Mouse (Mus musculus): ENCODE measurements around the gene Rsg1. TPM values are rescaled to one million over a fixed set of nuclear protein-coding genes. Genes with fewer than 3 reads are reported as not detected.

Gene Rsg1
- polyA plus RNA-seq, 1 experiment from 2014 or later = 6.8 TPM

GRCm38 (mm10) chr4:141267250-141267649 lies 53.5 kb downstream of the Rsg1 start:
- ATAC-seq (replicated peaks; ENCODE audit: insufficient number of reproducible peaks, low FRiP score, low TSS enrichment, low read depth) (no peak), DNase-seq (ENCODE audit: low spot score) (no peak)
- Histone ChIP-seq H3K4me3 (ENCODE audit: low read depth, low read length) (no peak overlapping the region), H3K4me1 (ENCODE audit: control insufficient read depth, insufficient read depth, low read length) (0 out of 2 replicates have a peak, but pooled peaks cover 3% of the 10 kb centered on the region), H3K36me3 (replicated peaks; ENCODE audit: control insufficient read depth, insufficient read depth, low read depth, low read length) (no peaks in the 10 kb centered on the region), H3K9me3 (replicated peaks; ENCODE audit: control insufficient read depth, low read length) (no peaks in the 10 kb centered on the region; the same call in 1 of the 2 replicates), H3K4me2 (ENCODE audit: low read depth, low read length) (no peak overlapping the region), H3K9ac (replicated peaks; ENCODE audit: low read length) (no peak overlapping the region), H3K27ac (replicated peaks; ENCODE audit: low read depth, low read length) (no peak overlapping the region), H3K27me3 (ENCODE audit: control insufficient read depth, insufficient read depth, low read length) (no peaks in the 10 kb centered on the region; the same call in 1 of the 2 replicates)
- WGBS = 82% methylated on average over 3 of the region's 3 CpGs

GRCm38 (mm10) chr4:141267837-141268236 lies 54.1 kb downstream of the Rsg1 start:
- no peak overlapping the region for H3K4me3 ChIP-seq (ENCODE audit: low read depth, low read length)
- peak; percentile 74 for DNase-seq (ENCODE audit: low spot score)
- peaks cover 3% of the 10 kb centered on the region; the same call in 1 of the 2 replicates for H3K4me1 ChIP-seq (ENCODE audit: control insufficient read depth, insufficient read depth, low read length)
- ATAC-seq (replicated peaks; ENCODE audit: insufficient number of reproducible peaks, low FRiP score, low TSS enrichment, low read depth) = no peak
- 43% methylated on average over 9 of the region's 9 CpGs for WGBS
- no peaks in the 10 kb centered on the region; the same call in 1 of the 2 replicates for H3K9me3 ChIP-seq (replicated peaks; ENCODE audit: control insufficient read depth, low read length)
- H3K36me3 ChIP-seq (replicated peaks; ENCODE audit: control insufficient read depth, insufficient read depth, low read depth, low read length) = no peaks in the 10 kb centered on the region
- no peak overlapping the region for H3K4me2 ChIP-seq (ENCODE audit: low read depth, low read length)
- no peak overlapping the region for H3K9ac ChIP-seq (replicated peaks; ENCODE audit: low read length)
- H3K27me3 ChIP-seq (ENCODE audit: control insufficient read depth, insufficient read depth, low read length) = no peaks in the 10 kb centered on the region; the same call in 1 of the 2 replicates
- no peak overlapping the region for H3K27ac ChIP-seq (replicated peaks; ENCODE audit: low read depth, low read length)

DNA sequence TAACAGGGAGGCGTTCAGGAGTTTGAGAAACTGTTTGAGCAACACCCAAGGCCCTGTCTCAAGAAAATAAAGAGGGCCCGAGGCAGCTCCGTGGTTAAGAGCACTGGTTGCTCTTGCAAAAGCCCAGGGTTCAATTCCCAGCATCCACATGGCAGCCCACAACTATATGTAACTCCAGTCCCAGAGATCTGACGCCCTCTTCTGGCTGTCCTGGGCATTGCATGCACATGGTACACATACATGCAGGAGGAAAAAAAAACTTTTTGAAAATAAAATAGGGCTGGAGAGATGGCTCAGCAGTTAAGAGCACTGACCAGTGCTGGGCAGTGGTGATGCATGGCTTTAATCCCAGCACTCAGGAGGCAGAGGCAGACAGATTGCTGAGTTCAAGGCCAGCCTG lies 54.6 kb downstream of the Rsg1 start:
- peaks cover 5% of the 10 kb centered on the region; the same call in 1 of the 2 replicates for H3K4me1 ChIP-seq (ENCODE audit: control insufficient read depth, insufficient read depth, low read length)
- H3K4me2 ChIP-seq (ENCODE audit: low read depth, low read length) = no peak overlapping the region
- ATAC-seq (replicated peaks; ENCODE audit: insufficient number of reproducible peaks, low FRiP score, low TSS enrichment, low read depth) (no peak), DNase-seq (ENCODE audit: low spot score) (no peak)
- no peak overlapping the region for H3K9ac ChIP-seq (replicated peaks; ENCODE audit: low read length)
- no peak overlapping the region for H3K4me3 ChIP-seq (ENCODE audit: low read depth, low read length)
- no peaks in the 10 kb centered on the region; the same call in 1 of the 2 replicates for H3K27me3 ChIP-seq (ENCODE audit: control insufficient read depth, insufficient read depth, low read length)
- H3K27ac ChIP-seq (replicated peaks; ENCODE audit: low read depth, low read length) = no peak overlapping the region
- H3K9me3 ChIP-seq (replicated peaks; ENCODE audit: control insufficient read depth, low read length) = no peaks in the 10 kb centered on the region; the same call in 1 of the 2 replicates
- no peaks in the 10 kb centered on the region for H3K36me3 ChIP-seq (replicated peaks; ENCODE audit: control insufficient read depth, insufficient read depth, low read depth, low read length)
- WGBS = 80% methylated on average over 4 of the region's 4 CpGs

GRCm38 (mm10) chr4:141269080-141269479 lies 55.3 kb downstream of the Rsg1 start:
- Histone ChIP-seq H3K4me2 (ENCODE audit: low read depth, low read length) (no peak overlapping the region), H3K4me1 (ENCODE audit: control insufficient read depth, insufficient read depth, low read length) (peaks cover 5% of the 10 kb centered on the region; the same call in 1 of the 2 replicates), H3K27me3 (ENCODE audit: control insufficient read depth, insufficient read depth, low read length) (no peaks in the 10 kb centered on the region; the same call in 1 of the 2 replicates), H3K27ac (replicated peaks; ENCODE audit: low read depth, low read length) (no peak overlapping the region), H3K9me3 (replicated peaks; ENCODE audit: control insufficient read depth, low read length) (no peaks in the 10 kb centered on the region; the same call in 1 of the 2 replicates), H3K36me3 (replicated peaks; ENCODE audit: control insufficient read depth, insufficient read depth, low read depth, low read length) (no peaks in the 10 kb centered on the region), H3K9ac (replicated peaks; ENCODE audit: low read length) (no peak overlapping the region), H3K4me3 (ENCODE audit: low read depth, low read length) (no peak overlapping the region)
- no peak for ATAC-seq (replicated peaks; ENCODE audit: insufficient number of reproducible peaks, low FRiP score, low TSS enrichment, low read depth)
- 88% methylated on average over 6 of the region's 6 CpGs for WGBS
- DNase-seq (ENCODE audit: low spot score) = no peak

DNA sequence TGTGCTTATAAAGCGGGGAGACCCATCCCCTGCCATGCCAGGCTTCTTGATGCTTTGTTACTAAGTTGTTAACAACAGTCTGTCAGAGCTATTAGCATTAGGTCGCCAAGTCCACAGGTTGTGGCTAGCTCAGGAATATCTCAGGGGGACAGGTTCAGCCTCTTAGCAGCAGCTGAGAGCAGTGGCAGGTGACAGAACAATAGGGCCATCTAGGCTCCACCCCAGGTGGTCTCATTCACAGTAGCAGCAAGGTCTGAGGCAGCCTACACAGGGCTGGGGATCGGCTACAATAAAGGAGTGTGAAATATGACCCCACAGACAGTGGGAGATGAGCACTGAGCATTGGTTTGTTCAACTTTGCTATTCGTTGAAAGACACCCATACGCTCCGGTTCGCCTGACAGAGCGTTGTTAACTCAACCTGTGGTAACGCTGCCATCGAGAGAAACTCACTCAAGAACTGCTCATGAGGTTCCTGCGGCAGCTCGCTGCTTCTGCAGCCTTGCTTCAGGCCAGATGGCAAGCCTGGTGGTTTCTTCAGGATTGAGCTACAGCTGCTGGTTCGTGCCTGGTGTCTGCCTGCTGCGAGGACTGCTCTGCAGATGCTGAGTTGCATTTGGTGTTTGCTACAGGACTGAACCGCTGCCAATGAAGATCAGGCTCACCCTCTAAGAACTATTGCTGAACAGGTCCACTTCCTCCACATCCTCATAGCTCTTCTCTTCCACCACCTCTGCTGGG lies 56.6 kb downstream of the Rsg1 start:
- ATAC-seq (replicated peaks; ENCODE audit: insufficient number of reproducible peaks, low FRiP score, low TSS enrichment, low read depth) (no peak), DNase-seq (ENCODE audit: low spot score) (no peak)
- H3K9ac ChIP-seq (replicated peaks; ENCODE audit: low read length) = no peak overlapping the region
- no peak overlapping the region for H3K4me3 ChIP-seq (ENCODE audit: low read depth, low read length)
- H3K27me3 ChIP-seq (ENCODE audit: control insufficient read depth, insufficient read depth, low read length) = no peaks in the 10 kb centered on the region; the same call in 1 of the 2 replicates
- no peak overlapping the region for H3K4me2 ChIP-seq (ENCODE audit: low read depth, low read length)
- H3K9me3 ChIP-seq (replicated peaks; ENCODE audit: control insufficient read depth, low read length) = no peaks in the 10 kb centered on the region; the same call in 1 of the 2 replicates
- WGBS = 62% methylated on average over 15 of the region's 15 CpGs
- peaks cover 5% of the 10 kb centered on the region; the same call in 1 of the 2 replicates for H3K4me1 ChIP-seq (ENCODE audit: control insufficient read depth, insufficient read depth, low read length)
- H3K36me3 ChIP-seq (replicated peaks; ENCODE audit: control insufficient read depth, insufficient read depth, low read depth, low read length) = no peaks in the 10 kb centered on the region
- H3K27ac ChIP-seq (replicated peaks; ENCODE audit: low read depth, low read length) = no peak overlapping the region

DNA sequence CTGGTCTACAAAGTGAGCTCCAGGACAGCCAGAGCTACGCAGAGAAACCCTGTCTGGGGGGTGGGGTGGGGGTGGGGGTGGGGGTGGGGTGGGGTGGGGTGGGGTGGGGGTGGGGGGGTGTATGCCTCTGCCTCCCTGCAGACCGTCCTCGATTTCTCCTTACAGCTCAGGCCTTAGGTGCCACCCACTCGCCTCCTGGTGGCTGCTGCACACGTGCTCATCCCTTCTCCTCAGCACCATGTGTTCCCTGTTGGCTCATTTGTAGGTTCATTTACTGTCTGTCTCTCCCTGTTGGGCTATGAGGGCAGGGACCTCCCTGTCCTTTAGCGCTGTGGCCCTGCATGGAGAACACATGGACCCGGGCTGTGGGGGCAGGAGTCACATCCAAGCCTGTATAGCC lies 57.5 kb downstream of the Rsg1 start:
- Histone ChIP-seq H3K27me3 (ENCODE audit: control insufficient read depth, insufficient read depth, low read length) (no peaks in the 10 kb centered on the region; the same call in 1 of the 2 replicates), H3K4me2 (ENCODE audit: low read depth, low read length) (no peak overlapping the region), H3K9ac (replicated peaks; ENCODE audit: low read length) (no peak overlapping the region), H3K9me3 (replicated peaks; ENCODE audit: control insufficient read depth, low read length) (no peaks in the 10 kb centered on the region; the same call in 1 of the 2 replicates), H3K27ac (replicated peaks; ENCODE audit: low read depth, low read length) (no peak overlapping the region), H3K4me1 (ENCODE audit: control insufficient read depth, insufficient read depth, low read length) (peaks cover 5% of the 10 kb centered on the region; the same call in 1 of the 2 replicates), H3K36me3 (replicated peaks; ENCODE audit: control insufficient read depth, insufficient read depth, low read depth, low read length) (no peaks in the 10 kb centered on the region), H3K4me3 (ENCODE audit: low read depth, low read length) (no peak overlapping the region)
- no peak for ATAC-seq (replicated peaks; ENCODE audit: insufficient number of reproducible peaks, low FRiP score, low TSS enrichment, low read depth)
- WGBS = 70% methylated on average over 7 of the region's 7 CpGs
- no peak for DNase-seq (ENCODE audit: low spot score)

DNA sequence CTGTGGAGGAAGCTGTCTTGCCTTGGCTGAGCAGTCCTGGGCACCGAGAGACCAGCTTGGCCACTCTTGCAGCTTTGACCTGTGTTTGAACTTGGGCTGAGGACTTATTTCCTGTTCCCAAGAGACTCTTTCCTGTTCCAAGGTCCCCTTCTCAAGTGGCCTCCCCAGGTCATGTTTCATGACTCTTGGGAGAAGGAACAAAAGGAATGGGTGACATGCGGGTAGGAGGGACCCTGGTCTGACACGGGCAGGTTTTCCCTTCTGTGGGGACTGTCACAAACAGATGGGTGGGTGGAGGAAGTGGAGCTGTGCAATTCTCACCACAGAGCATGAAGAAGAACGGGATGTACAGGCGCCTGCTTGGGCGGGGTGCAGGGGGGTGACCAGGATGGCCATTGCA lies 58.0 kb downstream of the Rsg1 start:
- no peak overlapping the region for H3K27ac ChIP-seq (replicated peaks; ENCODE audit: low read depth, low read length)
- no peak overlapping the region for H3K9ac ChIP-seq (replicated peaks; ENCODE audit: low read length)
- no peak overlapping the region for H3K4me2 ChIP-seq (ENCODE audit: low read depth, low read length)
- DNase-seq (ENCODE audit: low spot score) (no peak), ATAC-seq (replicated peaks; ENCODE audit: insufficient number of reproducible peaks, low FRiP score, low TSS enrichment, low read depth) (no peak)
- H3K4me1 ChIP-seq (ENCODE audit: control insufficient read depth, insufficient read depth, low read length) = peaks cover 5% of the 10 kb centered on the region; the same call in 1 of the 2 replicates
- WGBS = 73% methylated on average over 6 of the region's 6 CpGs
- no peaks in the 10 kb centered on the region; the same call in 1 of the 2 replicates for H3K27me3 ChIP-seq (ENCODE audit: control insufficient read depth, insufficient read depth, low read length)
- H3K4me3 ChIP-seq (ENCODE audit: low read depth, low read length) = no peak overlapping the region
- no peaks in the 10 kb centered on the region for H3K9me3 ChIP-seq (replicated peaks; ENCODE audit: control insufficient read depth, low read length)
- no peaks in the 10 kb centered on the region for H3K36me3 ChIP-seq (replicated peaks; ENCODE audit: control insufficient read depth, insufficient read depth, low read depth, low read length)

GRCm38 (mm10) chr4:141272878-141273277 lies 59.1 kb downstream of the Rsg1 start:
- Histone ChIP-seq H3K27ac (replicated peaks; ENCODE audit: low read depth, low read length) (no peak overlapping the region), H3K9ac (replicated peaks; ENCODE audit: low read length) (peak overlapping the region; percentile 37; the same call in 1 of the 2 replicates), H3K4me3 (ENCODE audit: low read depth, low read length) (no peak overlapping the region), H3K4me1 (ENCODE audit: control insufficient read depth, insufficient read depth, low read length) (peaks cover 5% of the 10 kb centered on the region; the same call in 1 of the 2 replicates), H3K9me3 (replicated peaks; ENCODE audit: control insufficient read depth, low read length) (no peaks in the 10 kb centered on the region), H3K36me3 (replicated peaks; ENCODE audit: control insufficient read depth, insufficient read depth, low read depth, low read length) (no peaks in the 10 kb centered on the region), H3K4me2 (ENCODE audit: low read depth, low read length) (peak overlapping the region; percentile 23), H3K27me3 (ENCODE audit: control insufficient read depth, insufficient read depth, low read length) (no peaks in the 10 kb centered on the region; the same call in 1 of the 2 replicates)
- 14% methylated on average over 14 of the region's 14 CpGs for WGBS
- ATAC-seq (replicated peaks; ENCODE audit: insufficient number of reproducible peaks, low FRiP score, low TSS enrichment, low read depth) = no peak
- DNase-seq (ENCODE audit: low spot score) = no peak

Measured in embryonic facial prominence, embryonic 11.5 days (tissue).